Mouse (Mus musculus) midbrain, embryonic 11.5 days (tissue): ENCODE measurements around the gene Chst5. TPM values are rescaled to one million over a fixed set of nuclear protein-coding genes. Genes with fewer than 3 reads are reported as not detected.

Experiments
- polyA plus RNA-seq: library from polyadenylated mRNA; unstranded; fragments of >200 nt; fragmentation: Nextera tagmentation; extraction: Ambion mirVana; gene quantifications from 2 replicates; pipeline ENCODE4 v1.2.1, GENCODE M21; 2014

Chst5 gene
- polyA plus RNA-seq, 1 experiment from 2014 or later = 2.4 TPM

Other genes starting within 250 kb of the Chst5 start
- gene Ctrb1, start 219.4 kb downstream of the Chst5 start, polyA plus RNA-seq = not detected in 2 replicates
- 36.2 and 42.1 TPM in 2 replicates for gene Bcar1, start 166.6 kb downstream of the Chst5 start, polyA plus RNA-seq
- 209 and 223 TPM in 2 replicates for gene Cfdp1, start 56.2 kb downstream of the Chst5 start, polyA plus RNA-seq
- gene Tmem170, start 33.7 kb downstream of the Chst5 start, polyA plus RNA-seq = 6.8 and 7.2 TPM in 2 replicates
- 20.1 and 21.9 TPM in 2 replicates for gene Tmem231, start 23.4 kb upstream of the Chst5 start, polyA plus RNA-seq
- 331 and 348 TPM in 2 replicates for gene Gabarapl2, start 30.3 kb upstream of the Chst5 start, polyA plus RNA-seq
- 9.1 and 11.8 TPM in 2 replicates for gene Adat1, start 81.9 kb upstream of the Chst5 start, polyA plus RNA-seq
- 258 and 265 TPM in 2 replicates for gene Kars, start 100.9 kb upstream of the Chst5 start, polyA plus RNA-seq
- gene Terf2ip, start 101.0 kb upstream of the Chst5 start, polyA plus RNA-seq = 29.9 and 31.3 TPM in 2 replicates
- gene Gm6793, start 104.6 kb upstream of the Chst5 start, polyA plus RNA-seq = 0.26 and 0.37 TPM in 2 replicates